Mouse (Mus musculus) layer of hippocampus, postnatal 14 days (tissue): ENCODE measurements at regions not wholly inside any gene's neighbourhood (a gene's known extent, or its start where the extent isn't known, plus 50 kb on each side); places are given as distances from the start of the nearest gene placed in this dataset.

Experiments used
- DNase-seq, 2 experiments: peaks; one replicate each; pipeline ENCODE4 v3.0.0; 2021 to 2022; ENCODE audit warnings: low spot score in 2 of 2, mixed read lengths in 1 of 2

DNA sequence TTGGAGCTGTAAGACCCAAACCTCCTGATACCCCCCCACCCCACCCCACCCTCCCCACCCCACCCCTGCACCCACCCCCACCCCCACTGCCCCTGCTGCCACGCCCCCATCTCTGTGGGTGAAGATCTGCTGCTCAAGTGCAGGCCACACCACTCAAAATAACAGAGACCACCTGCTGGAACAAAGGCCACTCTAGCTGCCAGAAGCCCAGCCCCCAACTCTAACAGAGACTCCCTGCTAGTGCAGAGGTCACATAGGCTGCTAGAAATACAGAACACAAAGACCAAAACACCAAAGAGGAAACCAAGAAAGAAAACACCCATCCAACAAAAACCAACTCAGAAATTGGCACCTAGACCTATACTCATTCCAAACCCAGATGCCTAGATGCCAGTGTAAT, 58.9 kb downstream of the Olfr267 start:
- no peak for DNase-seq

DNA sequence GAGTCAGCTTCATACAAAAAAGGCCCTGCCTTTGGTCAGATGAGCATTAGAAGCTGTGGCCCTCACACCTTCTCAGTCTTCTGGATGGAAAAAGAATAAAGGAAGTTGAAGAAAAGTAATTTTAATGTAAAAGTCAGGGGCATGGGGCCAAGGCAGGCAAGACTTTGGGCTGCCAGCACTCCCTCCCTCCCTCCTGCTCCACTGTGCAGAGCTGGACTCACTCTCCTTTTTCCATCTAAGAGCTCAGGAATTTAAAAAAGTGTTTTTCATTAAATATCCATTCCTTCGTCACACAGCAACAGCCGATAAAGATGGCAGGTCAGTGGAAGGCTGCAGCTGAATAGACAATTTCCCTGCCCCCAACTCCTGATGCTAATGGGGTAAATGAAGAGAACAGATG, 61.1 kb downstream of the Olfr267 start:
- no peak for DNase-seq

DNA sequence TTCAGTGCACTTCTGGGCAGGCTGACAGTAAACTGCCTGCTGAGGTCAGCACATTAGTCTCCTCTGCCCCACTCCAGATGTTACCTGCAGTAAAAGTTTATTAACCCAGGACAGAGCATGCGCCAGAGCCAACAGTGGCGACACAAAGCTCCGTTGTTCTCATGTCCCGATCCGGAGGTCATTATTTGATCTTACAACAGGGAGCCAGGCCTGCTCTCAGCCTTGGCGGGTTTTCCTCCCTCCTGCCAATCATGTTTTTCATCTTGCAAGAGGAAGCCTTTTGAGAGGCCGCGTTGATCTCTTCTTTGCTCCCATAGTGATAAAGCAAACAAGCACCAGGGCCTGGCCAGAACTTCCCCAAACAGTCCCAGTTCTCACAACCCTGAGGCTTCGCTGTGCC, 64.7 kb downstream of the Olfr267 start:
- peak in 1 of 2 experiments; percentile 39 for DNase-seq

DNA sequence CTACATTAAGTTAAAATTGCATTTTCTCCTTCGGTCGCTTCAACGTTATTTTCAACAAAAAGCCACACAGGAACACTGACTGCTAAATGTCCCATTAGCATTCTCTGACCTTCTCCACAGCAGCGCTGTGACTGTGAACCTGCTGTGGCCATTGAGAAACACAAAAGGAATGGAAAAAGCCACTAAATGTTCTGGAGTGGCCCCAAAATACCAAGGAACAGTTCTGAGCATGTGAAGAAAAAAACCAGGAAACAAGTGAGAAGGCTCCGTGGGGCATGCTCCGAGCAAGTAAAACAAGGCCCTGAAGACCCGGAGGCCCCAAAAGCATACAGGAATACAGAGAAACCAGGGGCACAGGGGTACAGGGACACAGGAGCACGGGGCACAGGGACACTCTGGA, 66.8 kb downstream of the Olfr267 start:
- DNase-seq: no peak

DNA sequence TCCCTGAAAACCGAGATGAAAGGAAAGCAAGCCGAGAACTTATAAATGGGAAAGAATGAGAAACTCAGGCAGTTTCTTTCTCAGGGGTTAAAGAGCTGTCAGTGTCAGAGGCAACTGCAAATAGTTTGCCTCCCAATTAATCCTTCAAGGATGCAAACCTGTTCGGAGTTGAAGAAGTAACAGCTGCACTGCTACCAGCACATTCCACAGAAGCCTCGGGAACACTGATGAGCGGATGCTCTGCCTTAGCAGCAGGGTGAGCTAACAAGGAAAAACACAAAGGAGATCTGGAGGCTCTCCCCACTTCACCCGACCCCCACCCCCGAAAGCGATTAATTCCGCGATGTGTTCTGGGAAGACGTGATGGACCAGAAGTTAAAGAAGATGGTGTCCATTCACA, 71.1 kb downstream of the Olfr267 start:
- no peak for DNase-seq

DNA sequence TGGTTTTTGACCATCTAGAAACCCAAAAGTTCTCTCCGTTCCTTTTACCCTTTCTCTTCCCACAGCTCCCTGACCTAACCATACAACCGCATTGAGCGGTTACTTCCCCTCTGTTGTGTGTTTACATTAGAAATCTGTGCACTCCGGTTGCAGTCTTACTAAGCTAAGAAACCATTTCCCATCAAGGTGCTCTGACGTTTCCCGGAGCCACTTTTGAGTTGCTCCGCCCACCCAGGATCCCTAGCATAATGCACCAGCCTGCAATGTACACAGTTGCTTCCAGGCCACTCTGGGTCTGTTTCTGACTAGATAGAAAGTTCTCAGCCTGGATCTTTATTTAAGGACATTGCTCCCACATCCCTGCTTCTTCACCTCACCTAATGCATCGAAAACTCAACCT, 71.7 kb downstream of the Olfr267 start:
- DNase-seq: no peak

DNA sequence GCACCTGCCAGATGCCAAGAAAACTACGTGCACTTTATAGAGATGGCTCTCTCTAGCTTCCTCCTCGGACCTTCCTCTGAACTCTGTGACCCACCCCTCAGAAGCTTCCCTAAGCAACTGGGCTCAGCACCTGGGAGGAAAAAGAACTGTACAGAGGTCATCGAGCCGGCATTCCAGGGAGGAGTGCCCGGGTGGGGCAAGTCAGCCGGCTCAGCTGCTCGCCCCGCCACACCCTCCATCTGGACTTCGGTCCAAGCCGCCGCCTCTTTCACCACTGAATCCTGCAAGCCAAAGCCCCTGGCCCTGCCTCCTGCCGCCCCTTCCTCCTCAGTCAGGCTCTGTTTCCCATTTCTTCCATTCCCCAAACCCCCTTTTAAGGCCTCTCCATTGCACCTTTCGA, 73.3 kb downstream of the Olfr267 start:
- DNase-seq: no peak

DNA sequence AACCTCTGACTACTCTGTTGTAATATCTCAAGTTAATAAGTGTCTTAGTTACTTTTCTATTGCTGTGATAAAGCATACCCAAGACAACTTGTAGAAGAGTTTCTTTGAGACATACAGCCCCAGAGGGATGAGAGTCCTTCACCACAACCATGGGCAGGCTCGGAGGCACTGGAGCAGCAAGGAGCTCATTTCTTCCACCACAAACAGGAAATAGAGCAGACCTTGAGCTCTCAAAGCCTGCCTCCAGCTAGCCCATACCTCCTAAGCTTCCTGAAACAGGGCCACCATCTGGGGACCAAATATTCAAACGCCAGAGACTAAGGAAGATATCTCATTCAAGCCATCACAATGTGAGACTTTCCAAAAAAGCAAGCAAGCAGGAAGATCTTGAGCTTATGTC, 74.6 kb downstream of the Olfr267 start:
- DNase-seq: no peak

DNA sequence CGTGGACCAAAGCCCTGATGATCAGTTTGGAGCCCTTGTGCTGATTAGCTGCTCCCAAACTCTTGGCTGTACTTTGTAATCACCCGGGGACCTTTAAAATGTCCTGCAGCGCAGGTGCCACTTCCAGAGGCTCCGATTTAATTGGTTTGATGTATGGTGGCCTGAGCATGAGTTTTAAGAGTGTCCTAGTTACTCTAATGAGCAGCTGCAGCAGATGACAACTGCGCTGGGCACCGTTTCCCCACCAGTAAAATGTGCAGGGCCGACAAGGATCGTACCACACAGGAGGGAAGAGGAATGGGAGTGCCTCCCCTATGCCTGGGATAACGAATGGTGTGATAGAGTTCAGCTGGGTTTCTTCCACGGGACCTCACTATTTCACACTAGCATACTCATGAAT, 75.3 kb downstream of the Olfr267 start:
- DNase-seq: no peak

DNA sequence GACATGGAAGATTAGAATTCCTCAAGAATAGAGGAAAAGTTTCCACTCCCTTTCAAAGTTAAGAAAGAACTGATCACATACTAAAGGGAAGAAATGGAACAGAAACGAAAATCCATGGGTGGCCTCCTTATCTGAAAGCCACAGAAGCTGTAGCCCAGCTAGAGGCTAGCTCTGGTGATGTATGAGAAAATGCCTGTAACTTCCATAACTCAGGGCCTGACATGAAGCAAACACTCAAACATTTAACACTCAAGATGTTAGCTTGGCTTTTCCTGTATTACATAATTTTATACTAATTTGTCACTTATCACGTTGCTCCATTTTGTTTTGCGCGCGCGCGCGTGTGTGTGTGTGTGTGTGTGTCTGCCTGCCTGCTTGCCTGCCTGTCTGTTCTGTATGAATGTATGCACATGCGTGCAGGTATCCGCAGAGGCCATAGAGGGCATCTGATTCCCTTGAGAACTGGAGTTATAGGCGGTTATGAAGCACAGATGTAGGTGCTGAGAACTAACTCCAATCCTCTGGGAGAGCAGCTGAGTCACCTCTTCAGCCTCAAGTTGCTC, 88.2 kb downstream of the Olfr267 start:
- no peak for DNase-seq

DNA sequence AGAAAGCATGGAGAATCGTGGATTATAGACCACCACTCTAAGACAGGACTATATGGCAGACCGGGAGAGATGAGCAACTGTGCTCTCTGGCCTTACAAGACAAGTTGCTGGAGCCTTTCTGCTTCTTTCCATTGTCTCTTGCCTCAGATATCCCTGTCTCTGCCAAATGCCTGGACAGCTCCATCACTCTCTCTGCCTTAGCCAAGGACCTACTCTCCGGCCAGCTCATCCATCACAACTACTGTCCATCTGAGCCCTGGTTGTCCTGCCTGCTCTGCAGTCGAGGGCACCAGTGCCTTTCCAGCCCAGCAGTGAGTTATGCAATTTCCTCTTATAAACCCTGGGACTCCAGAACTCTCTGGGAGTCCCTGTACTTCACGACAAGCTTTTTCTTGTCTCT, 88.7 kb downstream of the Olfr267 start:
- no peak for DNase-seq

DNA sequence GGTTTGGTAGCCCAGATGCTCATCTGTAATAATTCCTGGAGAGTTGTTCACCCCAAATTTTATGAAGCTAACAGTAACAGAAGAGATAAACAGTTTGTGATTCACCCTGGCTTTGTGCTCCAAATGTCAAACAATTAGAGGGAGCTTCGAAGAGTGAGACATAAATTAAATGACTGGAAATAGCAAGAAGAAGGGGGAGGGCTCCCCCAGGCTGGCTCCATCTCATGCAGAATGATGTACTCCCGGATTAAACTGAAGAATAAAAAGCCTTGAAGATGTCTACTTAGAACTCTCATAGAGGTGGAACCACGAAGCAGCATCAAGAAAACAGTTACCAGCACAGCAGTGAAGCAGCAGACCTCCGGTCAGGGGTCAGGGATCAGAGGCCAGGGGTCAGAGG, 90.8 kb downstream of the Olfr267 start:
- peak in 1 of 2 experiments; percentile 15 for DNase-seq

DNA sequence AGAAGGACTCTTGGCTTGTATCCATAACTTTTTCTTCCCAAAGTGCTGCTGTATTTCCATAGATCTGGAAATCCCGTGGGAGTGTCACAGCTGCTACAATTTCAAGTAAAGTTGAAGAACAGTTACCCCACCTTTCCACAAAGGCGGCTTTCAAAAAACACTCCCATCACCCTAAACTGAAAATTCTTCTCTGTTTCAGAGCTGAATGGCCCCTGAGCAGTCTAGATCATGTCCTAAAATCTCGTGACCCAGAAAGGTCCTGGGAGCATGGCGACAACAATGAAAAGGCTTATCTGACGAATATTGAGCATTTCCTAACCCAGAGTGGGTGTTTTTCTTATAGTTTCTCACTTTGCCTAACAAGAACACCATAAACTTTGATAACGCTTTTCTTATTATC, 92.2 kb downstream of the Olfr267 start:
- DNase-seq: no peak

DNA sequence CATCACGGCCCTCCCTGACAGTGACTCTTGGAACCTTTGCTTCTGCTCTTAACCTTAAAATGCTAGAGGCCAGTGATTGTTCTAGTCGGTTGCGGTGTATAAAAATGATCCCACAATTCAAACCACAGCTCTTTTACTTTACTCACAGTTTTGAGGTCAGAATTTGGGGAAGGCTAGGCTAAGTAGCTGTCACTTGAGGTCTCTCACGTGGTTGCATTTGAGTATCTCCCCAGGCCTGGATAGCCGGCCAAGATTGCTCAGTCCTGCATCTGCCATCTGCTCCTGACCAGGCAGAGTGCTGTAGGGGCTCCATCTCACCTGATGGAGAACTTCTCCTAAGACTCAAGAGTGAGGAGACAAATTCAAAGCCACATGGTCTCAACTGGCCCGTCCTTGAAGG, 94.5 kb downstream of the Olfr267 start:
- no peak for DNase-seq

DNA sequence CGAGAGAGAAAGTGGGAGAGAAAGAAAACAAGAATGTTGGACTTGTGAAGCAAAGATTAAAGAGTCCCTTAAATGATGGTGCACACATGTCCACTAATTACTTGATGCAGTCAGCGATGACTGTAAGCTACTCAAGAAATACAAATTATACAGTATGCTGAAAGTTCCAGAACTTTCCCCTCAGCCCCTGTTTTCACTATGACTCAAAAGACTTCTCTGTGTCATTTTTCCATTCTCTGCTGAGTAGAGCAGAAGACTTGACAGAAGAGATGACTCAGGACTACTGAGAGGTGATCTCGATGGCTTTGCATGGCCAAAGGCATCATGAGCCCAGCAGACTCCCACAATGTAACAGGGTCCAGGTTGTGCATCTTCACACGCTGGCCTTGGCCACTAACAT, 105.6 kb downstream of the Olfr267 start:
- no peak for DNase-seq

DNA sequence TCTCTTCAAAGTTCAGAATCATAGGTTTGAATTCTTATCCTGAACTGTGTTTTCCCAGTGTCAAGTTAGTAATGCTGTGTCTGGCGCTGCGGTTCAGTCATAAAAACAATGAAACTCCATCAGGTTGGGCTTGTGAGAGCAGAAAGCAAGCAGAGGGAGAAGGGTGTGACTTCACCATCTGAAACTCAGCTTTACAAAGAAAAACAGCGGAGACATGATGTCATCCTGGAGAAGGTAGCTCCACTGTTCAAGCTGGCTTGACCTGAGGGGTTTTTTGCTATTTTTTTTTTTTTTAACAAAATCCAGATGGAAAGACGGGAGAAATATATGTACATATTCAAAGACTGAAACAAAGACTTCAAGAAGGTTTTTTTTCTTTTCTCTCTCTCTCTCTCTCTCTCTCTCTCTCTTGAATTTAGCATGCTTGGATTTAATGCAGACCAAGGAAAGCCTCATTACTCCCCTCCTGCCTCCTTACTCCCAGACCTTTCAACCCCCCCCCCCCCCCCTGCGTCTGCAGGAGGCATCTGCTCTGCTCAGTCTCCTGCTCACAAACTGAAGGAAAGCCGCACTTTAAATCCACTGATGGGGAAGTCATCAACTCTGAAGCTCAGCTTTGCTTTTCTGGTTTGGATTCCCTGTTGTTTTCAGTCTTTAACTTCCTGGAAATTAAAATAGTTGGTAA, 109.7 kb downstream of the Olfr267 start:
- no peak for DNase-seq

DNA sequence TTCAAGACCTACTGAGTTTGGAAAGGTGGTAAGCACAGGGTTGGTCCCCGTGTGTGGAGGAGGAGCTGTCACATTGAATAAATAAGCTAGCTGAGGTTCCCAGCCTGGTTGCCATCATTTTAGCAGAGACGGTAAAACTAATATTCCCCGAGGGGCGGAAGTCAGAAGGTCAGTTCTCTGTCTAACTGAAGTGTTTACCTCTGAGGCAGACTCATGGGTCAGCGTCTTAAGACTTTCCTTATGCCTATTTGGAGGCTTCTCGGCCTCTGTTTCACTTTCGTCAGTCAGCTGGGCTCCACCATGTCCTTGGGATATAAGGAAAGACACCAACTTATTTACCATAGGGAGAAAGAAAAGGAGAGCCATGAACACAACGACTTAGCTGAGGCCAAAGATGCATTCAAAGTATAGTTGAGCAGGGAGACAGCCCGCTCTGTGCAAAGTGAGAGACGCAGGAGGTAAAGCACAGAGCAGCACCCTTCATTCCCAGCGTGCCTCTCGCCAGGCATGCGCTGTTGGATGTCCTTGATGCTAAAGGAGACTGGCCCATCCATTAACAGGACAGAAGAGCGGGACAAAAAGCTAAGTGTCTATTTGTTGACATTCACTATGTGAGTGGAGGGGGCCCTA, 116.0 kb downstream of the Olfr267 start:
- DNase-seq: no peak

DNA sequence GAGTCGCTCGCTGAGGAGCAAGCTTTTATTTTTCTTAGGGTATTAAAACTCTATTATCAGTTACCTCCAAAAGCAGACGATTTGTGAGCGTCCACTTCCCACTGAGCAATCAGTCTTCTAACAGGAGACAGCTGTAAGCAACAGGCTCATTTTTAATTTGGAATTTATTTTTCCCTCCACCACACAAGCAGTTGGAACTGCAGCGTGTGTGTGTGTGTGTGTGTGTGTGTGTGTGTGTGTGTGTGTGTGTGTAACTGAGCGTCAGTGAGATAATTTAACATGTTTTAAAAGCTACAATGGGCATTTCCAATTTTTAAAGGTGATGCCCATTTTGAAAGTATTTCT, 116.6 kb downstream of the Olfr267 start:
- DNase-seq: no peak

DNA sequence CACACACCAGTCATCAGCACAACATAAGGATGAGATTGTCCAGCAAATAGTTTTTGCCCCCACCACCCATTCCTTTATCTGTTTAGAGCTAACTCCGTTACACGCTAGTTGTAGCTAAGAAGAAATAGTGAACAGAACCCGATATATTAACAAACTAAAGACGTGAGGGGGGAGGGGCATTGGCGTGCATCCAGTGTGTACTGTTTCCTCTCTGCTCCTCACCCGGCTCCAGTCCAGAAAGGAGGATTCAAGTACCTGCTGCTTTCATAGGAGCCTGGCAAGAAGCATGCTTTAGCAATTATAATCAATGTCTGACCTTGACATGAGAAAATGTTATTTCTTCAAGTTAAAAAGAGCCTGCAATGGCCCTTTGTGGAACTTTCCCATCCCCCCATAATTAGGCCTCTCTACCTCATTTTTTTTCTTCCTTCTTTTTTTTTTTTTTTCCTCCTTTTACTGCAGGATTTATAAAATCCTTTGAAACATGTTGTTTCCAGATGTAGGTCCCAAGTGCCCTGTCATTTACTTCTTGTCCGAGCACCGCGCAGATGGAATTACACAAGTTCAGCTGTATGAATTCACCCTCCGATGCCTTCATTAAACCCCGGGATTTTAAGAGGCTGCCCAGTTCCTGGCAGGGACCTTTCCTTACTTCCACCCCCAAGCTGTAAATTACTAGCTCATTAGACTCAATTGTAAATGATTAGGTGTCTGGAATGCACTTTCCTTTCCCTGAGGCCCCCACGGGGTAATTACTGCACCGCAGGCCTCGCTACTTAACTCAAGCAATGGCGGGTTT, 116.6 kb upstream of the Lpar1 start:
- no peak for DNase-seq

DNA sequence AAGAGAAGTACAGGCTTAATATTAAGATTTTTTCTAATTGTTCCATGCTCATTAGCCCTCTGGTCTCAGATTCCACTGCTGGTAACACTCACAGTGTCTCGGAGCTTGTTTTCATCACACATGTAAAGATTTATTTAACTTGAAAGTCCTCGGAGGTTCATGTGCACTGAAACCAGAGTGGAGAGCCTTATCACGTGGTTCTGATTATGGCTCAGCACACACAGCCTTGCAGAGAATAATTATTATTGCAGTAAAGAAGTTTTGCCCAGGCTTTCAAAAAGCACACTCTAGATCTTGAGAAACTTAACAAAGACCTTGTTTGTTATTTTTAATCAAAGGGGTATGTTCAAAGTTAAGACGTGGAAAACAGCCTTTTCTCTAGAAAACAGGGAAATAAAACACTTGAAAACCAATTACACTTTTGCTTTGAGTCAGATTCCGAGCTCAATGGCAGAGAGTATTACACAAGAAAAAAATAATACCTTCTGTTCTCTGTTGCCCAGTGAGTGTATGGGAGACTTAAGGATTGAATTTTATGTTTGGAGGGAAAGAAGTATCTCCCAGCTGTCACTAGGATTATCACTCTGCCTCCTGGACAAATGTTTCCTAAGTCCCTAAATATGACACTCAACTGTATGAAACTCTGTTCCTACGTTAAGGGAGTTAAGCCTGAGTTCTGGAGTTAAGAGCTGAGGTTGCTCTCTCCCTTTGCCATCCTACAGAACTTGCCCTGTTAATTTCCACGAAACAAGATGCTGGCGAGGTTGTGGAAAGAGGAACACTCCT, 114.9 kb upstream of the Lpar1 start:
- no peak for DNase-seq

DNA sequence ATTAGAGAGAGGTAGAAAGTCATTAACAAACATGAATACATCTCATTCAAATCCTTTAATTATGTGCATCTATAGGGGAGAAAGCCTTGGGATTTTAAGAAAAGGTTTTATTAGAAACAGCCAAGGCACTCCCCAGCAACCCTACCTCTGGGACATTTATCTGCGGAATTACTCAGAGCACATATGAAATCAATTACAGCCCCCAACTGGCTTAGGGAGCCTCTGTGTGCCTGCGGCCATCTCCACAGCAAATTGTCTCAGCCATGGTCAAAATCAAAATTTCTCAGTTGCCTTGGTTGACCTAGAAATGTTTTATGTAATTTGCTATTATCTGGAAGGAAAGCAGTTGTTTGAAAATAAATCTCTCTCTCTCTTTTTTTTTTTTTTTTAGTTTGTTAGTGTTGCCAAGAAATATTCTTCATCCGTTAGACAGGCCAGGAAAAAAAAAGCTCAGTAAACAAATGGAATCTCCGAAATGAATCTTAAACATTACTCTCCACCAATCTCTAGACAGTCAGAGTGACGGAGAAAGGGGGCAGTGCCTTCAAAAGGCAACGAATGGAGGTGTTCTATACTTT, 110.0 kb upstream of the Lpar1 start:
- DNase-seq: no peak
